Mouse (Mus musculus): ENCODE measurements around the gene Astn2.
"Not testable (repeated sequence)": the region's sequence is repeated elsewhere in the genome, so short reads cannot be mapped to it uniquely, and the experiment has no call there.

The Astn2 gene

GRCm38 (mm10) chr4:65743160-65743691 is 661.2 kb downstream of the Astn2 start:
- DNase-seq = no peak

DNA sequence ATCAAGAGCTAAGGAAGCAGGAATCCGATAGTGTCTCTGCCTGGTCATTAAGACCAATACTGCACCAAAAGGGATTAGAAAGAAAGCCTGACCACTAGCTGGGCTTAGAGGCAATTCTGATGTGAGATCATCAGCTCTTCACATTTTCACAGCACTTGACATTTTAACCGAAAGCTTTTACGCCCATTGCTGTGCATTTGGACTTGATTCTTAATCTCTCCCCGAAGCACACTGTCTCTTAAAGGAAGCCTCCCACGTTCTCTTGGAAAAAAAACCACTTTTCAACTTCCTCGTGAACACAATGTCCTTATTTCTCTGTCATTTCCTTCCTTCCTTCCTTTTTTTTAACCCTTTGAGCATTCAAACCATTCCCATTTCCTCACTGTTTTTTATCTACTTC is 680.0 kb downstream of the Astn2 start:
- no peak for DNase-seq

- DNase-seq = no peak
Measured at GRCm38 (mm10) chr4:65719610-65720009, 684.8 kb downstream of the Astn2 start.

DNA sequence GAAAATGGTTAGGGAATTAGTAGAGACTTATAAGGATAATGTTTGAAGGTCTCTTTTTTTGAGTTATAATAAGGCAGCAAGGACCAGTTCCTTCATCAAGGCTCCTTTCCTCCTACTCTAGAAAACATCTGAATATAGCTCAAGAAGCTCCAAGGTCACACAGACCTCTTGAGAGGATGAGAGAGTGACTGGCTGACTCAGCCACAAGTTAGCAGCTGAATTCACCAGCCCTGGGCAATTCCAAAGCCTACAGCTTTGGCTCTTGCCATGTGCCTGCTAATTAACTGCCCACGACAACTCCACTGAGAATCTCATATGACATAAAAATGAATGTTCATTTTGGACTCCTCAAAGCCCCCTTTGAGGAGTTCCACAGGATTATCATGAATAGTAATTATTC is 686.5 kb downstream of the Astn2 start:
- no peak for DNase-seq

DNA sequence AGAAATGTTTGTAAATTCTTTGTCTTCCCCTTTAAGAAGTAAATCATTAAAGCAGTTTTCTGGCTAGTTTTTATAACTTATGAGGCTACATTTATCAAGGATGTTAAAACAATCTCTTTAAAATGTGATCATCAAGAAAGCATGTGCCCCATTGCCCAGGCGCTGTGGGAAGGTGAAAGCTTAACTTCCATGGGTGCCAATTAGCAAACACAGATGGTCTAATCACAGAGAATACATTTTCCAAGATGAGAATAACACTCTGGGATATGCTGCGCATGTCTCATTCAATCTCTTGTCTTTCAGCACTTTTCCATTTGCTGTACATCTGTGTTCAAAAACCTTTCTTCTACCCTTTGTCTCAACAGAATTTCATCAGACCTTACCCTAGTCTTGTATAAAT is 688.3 kb downstream of the Astn2 start:
- no peak for DNase-seq

GRCm38 (mm10) chr4:65711678-65712077 is 692.7 kb downstream of the Astn2 start:
- peak; percentile 25 for DNase-seq

DNA sequence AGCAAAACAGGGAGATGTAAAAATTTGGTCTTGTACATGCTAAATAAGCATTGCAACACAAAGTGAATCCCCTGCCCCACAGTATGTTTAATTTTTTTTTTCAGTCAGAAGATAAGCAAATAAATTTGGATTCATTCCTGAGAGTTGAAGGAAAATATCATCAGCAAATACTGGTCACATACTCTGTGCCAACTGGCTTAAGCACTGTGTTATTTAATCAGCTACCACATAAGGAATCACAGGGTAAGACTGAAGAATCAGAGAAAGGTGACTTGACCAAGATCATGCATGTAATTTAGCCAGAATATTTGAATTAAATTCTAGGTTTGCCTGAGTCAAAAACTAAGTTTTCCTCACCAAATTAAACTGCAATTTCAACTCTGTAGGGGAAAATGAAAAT is 693.8 kb downstream of the Astn2 start:
- DNase-seq = no peak

GRCm38 (mm10) chr4:65701848-65702247 is 702.6 kb downstream of the Astn2 start:
- DNase-seq = no peak

- peak; percentile 39 for DNase-seq
Measured at GRCm38 (mm10) chr4:65699743-65700361, 704.6 kb downstream of the Astn2 start.

GRCm38 (mm10) chr4:65695241-65695640 is 709.2 kb downstream of the Astn2 start:
- DNase-seq = peak; percentile 29

DNA sequence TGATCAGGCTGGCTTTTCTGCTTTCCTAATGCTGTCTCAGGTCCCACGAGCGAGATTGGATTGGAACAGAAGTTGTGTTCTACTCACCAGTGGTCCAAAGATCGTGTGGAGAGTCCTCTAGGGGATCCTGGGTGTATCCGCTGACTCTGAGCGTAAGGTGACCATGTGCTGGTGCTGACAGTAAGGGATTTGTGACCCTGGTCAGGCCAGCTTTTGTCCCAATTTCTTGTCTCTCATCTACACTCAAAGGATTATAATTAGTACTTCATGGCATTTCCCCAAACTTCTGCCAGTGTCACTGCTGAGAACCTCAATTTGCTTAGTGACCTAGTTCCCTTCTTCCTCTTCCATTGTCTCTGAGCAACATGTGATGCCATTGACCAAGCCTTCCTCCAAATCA is 710.4 kb downstream of the Astn2 start:
- DNase-seq = no peak

DNA sequence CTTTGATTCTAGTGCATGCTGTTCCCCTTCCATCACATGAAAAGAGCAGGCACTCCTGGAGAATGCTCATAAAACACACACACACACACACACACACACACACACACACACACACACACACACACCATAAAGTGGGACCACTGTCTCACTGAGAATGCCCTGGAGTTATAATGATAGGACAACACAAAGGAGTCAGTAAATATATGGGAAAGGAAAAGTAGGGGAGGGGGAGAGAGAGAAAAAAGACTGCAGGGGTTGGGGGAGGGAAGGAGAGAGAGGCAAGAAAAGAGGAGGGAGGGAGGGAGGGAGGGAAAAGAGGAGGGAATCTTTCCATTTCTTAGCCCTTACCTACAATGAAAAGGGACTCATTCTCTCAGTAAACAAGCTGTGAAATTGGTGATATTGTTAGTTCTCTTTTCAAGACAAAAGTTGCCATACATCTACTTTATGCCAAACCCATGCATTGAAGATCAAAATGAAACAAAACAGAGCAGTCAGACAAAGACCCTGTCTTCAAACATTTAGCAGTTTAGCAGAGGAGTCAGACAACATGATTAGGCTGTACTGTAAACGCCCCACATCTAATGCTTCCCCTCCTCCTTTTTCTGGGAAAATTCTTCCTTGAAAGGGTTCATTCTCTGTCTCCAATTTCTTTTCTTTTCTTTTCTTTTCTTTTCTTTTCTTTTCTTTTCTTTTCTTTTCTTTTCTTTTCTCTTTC is 717.2 kb downstream of the Astn2 start:
- no peak for DNase-seq

DNA sequence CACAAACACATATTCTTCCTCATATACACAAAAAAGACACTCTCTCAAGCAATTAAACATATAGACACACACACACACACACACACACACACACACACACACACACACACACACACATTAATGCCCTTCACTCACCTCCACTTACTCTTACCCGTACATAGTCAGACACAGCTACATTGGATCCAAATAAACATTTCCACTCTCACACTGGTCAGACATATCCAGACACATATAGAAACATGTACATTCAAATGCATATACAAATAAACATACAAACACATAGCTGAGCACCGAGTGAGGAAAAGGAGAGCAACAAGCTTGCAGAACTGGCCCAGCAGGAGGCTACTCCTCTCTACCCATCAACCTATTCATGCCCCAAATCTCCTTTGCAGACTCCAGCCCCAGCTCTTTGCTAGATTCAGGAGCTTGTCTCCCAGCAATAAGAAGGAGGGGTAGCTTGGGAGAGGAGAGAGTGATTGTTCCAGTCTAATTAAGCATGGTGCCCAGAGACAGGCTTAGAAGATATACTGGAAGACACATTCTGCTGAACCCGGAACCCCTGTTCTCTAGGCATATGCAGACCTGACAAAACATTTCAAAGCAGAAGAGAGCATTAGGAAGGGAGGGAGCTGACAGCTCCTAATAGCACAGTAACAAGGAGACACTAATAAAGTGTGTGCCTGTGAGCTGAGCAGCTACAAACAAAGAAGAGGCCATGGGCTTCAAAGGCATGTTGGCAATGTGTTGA is 718.0 kb downstream of the Astn2 start:
- no peak for DNase-seq

DNA sequence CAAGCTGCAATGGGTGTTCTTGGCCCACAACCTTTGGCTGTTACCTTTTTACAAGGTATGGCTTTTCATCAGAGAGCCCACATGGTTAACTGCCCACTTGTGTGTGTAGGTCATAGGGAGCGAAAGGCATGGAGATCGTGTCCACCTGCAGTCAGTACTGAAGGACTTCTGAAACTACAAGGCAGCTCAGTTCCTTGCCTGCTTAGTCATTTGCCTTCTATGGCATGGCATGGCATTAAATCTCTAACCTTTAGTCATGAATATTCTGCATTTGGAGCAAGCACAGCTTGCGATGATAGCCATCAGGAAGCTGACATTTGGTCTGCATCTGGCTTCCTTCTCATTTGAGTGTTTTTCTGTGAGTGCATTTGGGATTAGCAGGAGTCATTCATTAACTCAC is 720.0 kb downstream of the Astn2 start:
- no peak for DNase-seq

DNA sequence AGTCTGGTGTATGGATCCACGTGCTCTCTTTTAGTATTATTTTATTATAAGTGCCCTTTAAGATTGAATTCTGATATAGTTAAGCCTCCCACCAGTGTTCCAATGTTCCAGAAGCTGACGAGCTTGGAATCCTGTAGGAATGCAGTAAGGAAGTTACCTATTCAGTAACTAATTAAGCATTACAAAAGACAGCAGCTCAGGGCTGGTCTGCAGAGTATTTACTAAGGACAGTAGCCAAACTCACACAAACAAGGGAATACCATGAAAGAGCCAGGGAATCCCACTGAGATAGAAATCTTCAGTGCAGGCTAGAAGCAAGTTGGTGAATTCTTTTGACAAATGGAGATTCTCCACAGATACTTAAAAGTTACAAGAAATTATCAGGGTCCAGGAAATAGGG is 724.6 kb downstream of the Astn2 start:
- not testable (repeated sequence) for DNase-seq

- no peak for DNase-seq
Measured at GRCm38 (mm10) chr4:65678929-65679328, 725.5 kb downstream of the Astn2 start.

GRCm38 (mm10) chr4:65678495-65678894 is 725.9 kb downstream of the Astn2 start:
- no peak for DNase-seq

- DNase-seq = no peak
Measured at GRCm38 (mm10) chr4:65674267-65674978, 730.0 kb downstream of the Astn2 start.

GRCm38 (mm10) chr4:65673418-65673933 is 730.9 kb downstream of the Astn2 start:
- no peak for DNase-seq

DNA sequence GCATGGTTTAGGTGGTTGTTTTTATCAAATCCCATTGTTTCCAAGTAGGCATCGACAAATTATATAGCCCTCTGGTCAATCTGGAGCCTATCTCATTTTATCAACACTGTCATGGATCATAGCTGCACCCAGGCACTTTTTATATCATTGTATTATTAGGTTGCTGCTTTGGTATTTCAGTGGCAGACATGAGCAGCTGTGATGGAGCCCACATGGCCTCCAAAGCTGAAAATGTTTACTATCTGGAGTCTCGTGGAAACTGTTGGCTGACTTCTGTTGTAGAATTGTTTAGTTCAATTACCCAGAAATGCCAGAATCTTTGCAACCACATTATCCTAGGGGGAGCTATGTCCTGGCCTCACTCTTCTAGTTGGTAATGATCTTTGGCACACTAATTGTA is 732.1 kb downstream of the Astn2 start:
- peak; percentile 31 for DNase-seq

DNA sequence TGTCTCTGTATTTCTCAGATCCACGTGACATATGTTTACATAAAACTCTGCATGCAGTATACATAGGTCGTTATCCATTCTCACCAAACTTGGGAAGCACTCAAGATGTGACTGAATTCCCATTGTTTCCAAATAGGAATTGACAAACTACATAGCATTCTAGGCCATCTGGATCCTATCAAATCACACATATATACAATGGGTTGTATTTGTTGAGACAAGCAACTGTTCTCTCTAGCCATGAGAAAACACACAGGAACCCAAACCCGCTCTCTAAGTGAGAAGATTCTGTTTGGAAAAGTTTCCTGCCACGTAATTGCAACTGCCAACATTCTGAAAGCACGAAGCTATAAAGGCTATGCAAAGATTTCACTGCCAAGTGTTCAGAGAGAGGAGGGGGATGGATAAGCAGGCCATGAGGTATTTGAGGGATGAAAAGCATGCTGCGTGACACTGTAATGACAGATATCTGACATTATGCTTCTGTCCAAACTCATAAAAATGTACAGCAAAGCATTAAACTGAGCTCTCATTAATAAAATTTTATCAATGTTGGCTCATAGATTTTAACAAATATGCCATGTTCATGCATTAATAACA is 732.7 kb downstream of the Astn2 start:
- no peak for DNase-seq

GRCm38 (mm10) chr4:65667030-65667610 is 737.3 kb downstream of the Astn2 start:
- no peak for DNase-seq
